Comparison of ENCODE assay signal across 9 mouse cellular contexts in the genomic region with DNA sequence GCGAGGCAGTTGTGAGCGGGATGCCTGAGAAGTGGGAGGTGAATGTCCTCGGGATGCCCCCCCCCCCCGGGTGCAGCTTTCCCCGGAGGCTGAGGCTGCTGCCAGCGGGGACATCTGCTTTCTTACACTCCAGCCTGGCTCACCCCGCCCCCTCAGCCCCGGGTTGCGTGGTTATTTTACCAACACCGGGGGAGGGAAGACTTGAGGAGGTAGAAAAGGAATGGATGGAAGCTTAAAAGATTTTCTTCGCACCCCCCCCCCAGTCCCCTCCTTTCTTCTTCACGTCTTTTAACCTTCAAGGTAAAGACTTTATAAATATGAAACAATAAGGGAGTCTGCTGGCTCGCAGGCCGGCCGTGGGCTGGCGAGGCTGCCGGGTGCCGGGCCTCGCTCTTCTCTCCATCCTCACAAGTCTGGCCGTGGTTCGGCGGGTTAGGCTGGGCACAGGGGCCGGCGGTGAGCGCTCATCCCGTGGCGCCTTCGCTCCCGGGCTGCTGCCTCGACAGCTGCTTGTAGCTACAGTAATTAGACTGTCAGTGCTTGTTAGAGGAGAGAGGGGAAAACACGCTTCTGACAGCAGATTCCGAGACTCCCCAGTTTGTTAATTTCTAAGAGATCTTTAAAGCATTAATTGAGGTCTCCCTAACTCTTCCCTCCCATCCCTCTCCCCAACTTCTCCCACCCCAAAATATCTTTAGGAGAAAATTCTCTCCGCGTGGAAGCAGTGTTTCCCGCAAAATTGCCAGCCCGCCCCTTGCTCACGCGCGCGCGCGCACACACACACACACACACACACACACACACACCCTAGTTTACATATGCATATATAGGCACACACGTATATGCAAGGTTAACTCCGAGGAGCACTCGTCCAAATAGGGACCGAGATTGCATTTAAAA. TPM values are rescaled to one million over a fixed set of nuclear protein-coding genes. Genes with fewer than 3 reads are reported as not detected.
DNase-seq lines count a peak whose midpoint lies in the region; ATAC-seq and TF ChIP-seq lines count a peak whose summit lies in the region.
"Had no signal": no experiment of that assay in that cellular context is flagged by ENCODE, and none has a peak within 500 bp of the region (broad histone marks: within the 10 kb centered on the region; RNA-seq: fewer than 3 reads in every experiment).

No protein-coding gene starts in this region.

- peak; percentile 15 to 41 for DNase-seq in heart, adult 2 months
- no peak for DNase-seq in heart, adult 9 months (ENCODE audit: low spot score in 2 of 2)
- peak; percentile 84 for DNase-seq in forebrain, embryonic 11.5 days (ENCODE audit: low spot score)
- peak; percentile 70 for DNase-seq in hindbrain, embryonic 11.5 days (ENCODE audit: low spot score)
- DNase-seq in left cerebral cortex, adult 11 months (ENCODE audit: low spot score), result peak; percentile 68

- no peaks in the 10 kb centered on the region for H3K9me3 ChIP-seq in forebrain, embryonic 11.5 days (ENCODE audit: control insufficient read depth, low read length)
- H3K9me3 ChIP-seq in hindbrain, embryonic 11.5 days (ENCODE audit: control insufficient read depth, low read length), result no peaks in the 10 kb centered on the region
- H3K9me3 ChIP-seq in megakaryocyte, embryonic 14.5 days, result no peaks in the 10 kb centered on the region

- peak; percentile 68 for ATAC-seq in forebrain, embryonic 11.5 days (replicated peaks; ENCODE audit: low FRiP score)
- ATAC-seq in hindbrain, embryonic 11.5 days (ENCODE audit: low FRiP score), result peak; percentile 69

- peak overlapping the region; percentile 32 for H3K9ac ChIP-seq in heart, adult 2 months (ENCODE audit: low read depth, low read length)
- peak overlapping the region; percentile 75 for H3K9ac ChIP-seq in forebrain, embryonic 11.5 days (ENCODE audit: low read length)
- H3K9ac ChIP-seq in hindbrain, embryonic 11.5 days (ENCODE audit: low read depth, low read length), result peak overlapping the region; percentile 74

- H3K4me3 ChIP-seq in heart, adult 2 months, result peak overlapping the region; percentile 63
- peak overlapping the region; percentile 53 for H3K4me3 ChIP-seq in brown adipose tissue, adult 24 weeks (ENCODE audit: insufficient read depth, low read depth, low read length)
- H3K4me3 ChIP-seq in forebrain, embryonic 11.5 days (ENCODE audit: low read depth, low read length), result peak overlapping the region; percentile 45
- H3K4me3 ChIP-seq in hindbrain, embryonic 11.5 days (ENCODE audit: low read depth, low read length), result peak overlapping the region; percentile 52
- H3K4me3 ChIP-seq in megakaryocyte, embryonic 14.5 days (replicated peaks), result peak overlapping the region; percentile 93
- peak overlapping the region; percentile 61 for H3K4me3 ChIP-seq in small intestine, adult 2 months (ENCODE audit: low read depth, low read length)

- TF ChIP-seq POLR2A in heart, adult 2 months (IDR thresholded peaks at IDR 0.05; ENCODE audit: insufficient read depth, low read depth, low read length), result no peak
- no peak for TF ChIP-seq POLR2A in small intestine, adult 2 months (IDR thresholded peaks at IDR 0.05; ENCODE audit: low read depth, low read length)

- WGBS in heart, adult 2 months, result 2% methylated on average over 46 of the region's 46 CpGs
- under 1% methylated on average over 46 of the region's 46 CpGs for WGBS in forebrain, embryonic 11.5 days
- under 1% methylated on average over 46 of the region's 46 CpGs for WGBS in hindbrain, embryonic 11.5 days
- WGBS in small intestine, adult 2 months, result 2% methylated on average over 46 of the region's 46 CpGs

- no peak for TF ChIP-seq EP300 in heart, adult 2 months (IDR thresholded peaks at IDR 0.05; ENCODE audit: insufficient read depth, low read depth, low read length)

- no peak for TF ChIP-seq CTCF in heart, adult 2 months (IDR thresholded peaks at IDR 0.05)
- no peak for TF ChIP-seq CTCF in small intestine, adult 2 months (IDR thresholded peaks at IDR 0.05; ENCODE audit: extremely low read depth, insufficient read length, insufficient replicate concordance, low read depth, low read length)

- H3K79me2 ChIP-seq in heart, adult 2 months (replicated peaks; ENCODE audit: control insufficient read depth, insufficient read depth, low read length), result no peaks in the 10 kb centered on the region

- H3K36me3 ChIP-seq in heart, adult 2 months (ENCODE audit: control insufficient read depth, insufficient read depth, low read length), result no peaks in the 10 kb centered on the region
- no peaks in the 10 kb centered on the region for H3K36me3 ChIP-seq in forebrain, embryonic 11.5 days (ENCODE audit: control insufficient read depth, insufficient read depth, low read length)
- no peaks in the 10 kb centered on the region for H3K36me3 ChIP-seq in hindbrain, embryonic 11.5 days (ENCODE audit: control insufficient read depth, insufficient read depth, low read length)
- peaks cover 24% of the 10 kb centered on the region for H3K36me3 ChIP-seq in megakaryocyte, embryonic 14.5 days (replicated peaks; ENCODE audit: low read length)
- peaks cover 11% of the 10 kb centered on the region for H3K36me3 ChIP-seq in small intestine, adult 2 months (ENCODE audit: control insufficient read depth, insufficient read depth, low read length)

- no peak overlapping the region for H3K27ac ChIP-seq in heart, adult 2 months
- H3K27ac ChIP-seq in brown adipose tissue, adult 24 weeks (replicated peaks; ENCODE audit: low read depth, low read length), result no peak overlapping the region
- peak overlapping the region; percentile 88 for H3K27ac ChIP-seq in forebrain, embryonic 11.5 days (ENCODE audit: low read depth, low read length)
- peak overlapping the region; percentile 88 for H3K27ac ChIP-seq in hindbrain, embryonic 11.5 days (ENCODE audit: low read depth, low read length)
- no peak overlapping the region for H3K27ac ChIP-seq in small intestine, adult 2 months (ENCODE audit: insufficient read depth, low read depth, low read length)

- intact Hi-C loops in heart, adult 2 months (cut with DNase I), result no loop called here

- peak overlapping the region; percentile 89 for H3K4me2 ChIP-seq in forebrain, embryonic 11.5 days (ENCODE audit: low read depth, low read length, severe bottlenecking)
- H3K4me2 ChIP-seq in hindbrain, embryonic 11.5 days (replicated peaks; ENCODE audit: low read depth, low read length), result peak overlapping the region; percentile 93

- no peaks in the 10 kb centered on the region for H3K27me3 ChIP-seq in heart, adult 2 months (ENCODE audit: control insufficient read depth, insufficient read depth, low read length)
- H3K27me3 ChIP-seq in forebrain, embryonic 11.5 days (ENCODE audit: control insufficient read depth, insufficient read depth, low read length), result no peaks in the 10 kb centered on the region; the same call in 1 of the 2 replicates
- H3K27me3 ChIP-seq in hindbrain, embryonic 11.5 days (ENCODE audit: control insufficient read depth, insufficient read depth, low read length), result no peaks in the 10 kb centered on the region
- peaks cover 12% of the 10 kb centered on the region for H3K27me3 ChIP-seq in megakaryocyte, embryonic 14.5 days (replicated peaks)
- no peaks in the 10 kb centered on the region for H3K27me3 ChIP-seq in small intestine, adult 2 months (ENCODE audit: control insufficient read depth, insufficient read depth, low read length)
- H3K27me3 ChIP-seq: CH12.LX had no signal

- H3K4me1 ChIP-seq in heart, adult 2 months (ENCODE audit: control insufficient read depth, insufficient read depth, low read length), result no peaks in the 10 kb centered on the region; the same call in 1 of the 2 replicates
- no peaks in the 10 kb centered on the region for H3K4me1 ChIP-seq in brown adipose tissue, adult 24 weeks (ENCODE audit: control insufficient read depth, insufficient read depth, insufficient read length, low read length)
- H3K4me1 ChIP-seq in forebrain, embryonic 11.5 days (replicated peaks; ENCODE audit: control insufficient read depth, insufficient read depth, low read length), result no peaks in the 10 kb centered on the region; the same call in 1 of the 2 replicates
- no peaks in the 10 kb centered on the region; the same call in 1 of the 2 replicates for H3K4me1 ChIP-seq in hindbrain, embryonic 11.5 days (replicated peaks; ENCODE audit: control insufficient read depth, insufficient read depth, low read length)
- H3K4me1 ChIP-seq in megakaryocyte, embryonic 14.5 days, result peaks cover 26% of the 10 kb centered on the region
- H3K4me1 ChIP-seq in small intestine, adult 2 months (ENCODE audit: control insufficient read depth, insufficient read depth, insufficient read length, low read length), result peaks cover 7% of the 10 kb centered on the region; the same call in 1 of the 2 replicates

RNA-seq across cellular contexts. Expression of a gene that starts 55.9 kb away (rescaled TPM):
- 10 to 100 TPM; 47.1 to 47.7 TPM for total RNA-seq in heart, adult 2 months (2021)
- polyA plus RNA-seq in heart, adult 2 months (2012; rRNA removed), result 19.2 and 34.5 TPM in 2 replicates
- polyA plus RNA-seq in brown adipose tissue, adult 24 weeks (2012; ENCODE audit: insufficient read depth, insufficient read length, missing spikeins), result 100 and 126 TPM in 2 replicates
- polyA plus RNA-seq in forebrain, embryonic 11.5 days (2014; fragmentation: Nextera tagmentation; extraction: Ambion mirVana), result 271 and 294 TPM in 2 replicates
- 284 and 288 TPM in 2 replicates for polyA plus RNA-seq in hindbrain, embryonic 11.5 days (2014; fragmentation: Nextera tagmentation; extraction: Ambion mirVana)
- 6.4 TPM in 1 of 2 replicates, not detected in the other for polyA plus RNA-seq in megakaryocyte, embryonic 14.5 days (2012; ENCODE audit: insufficient read depth, low replicate concordance)
- 3.8 and 5.4 TPM in 2 replicates for polyA plus RNA-seq in small intestine, adult 2 months (2012; rRNA removed)

Comparison
In these comparisons a context has a peak if more than half of its experiments do, and no peak if none do; other contexts are left out.
1. DNase-seq: peak in heart, adult 2 months (2 of 2), forebrain, embryonic 11.5 days (single experiment), hindbrain, embryonic 11.5 days (single experiment) and left cerebral cortex, adult 11 months (single experiment); none in heart, adult 9 months (0 of 2).
2. H3K27ac ChIP-seq: peak in forebrain, embryonic 11.5 days (single experiment) and hindbrain, embryonic 11.5 days (single experiment); none in heart, adult 2 months (single experiment), brown adipose tissue, adult 24 weeks (single experiment) and small intestine, adult 2 months (single experiment).
3. Peak in every context shown above with its lines, with median percentiles within 50 percentile points of each other: H3K4me3 ChIP-seq and H3K9ac ChIP-seq.